Mouse (Mus musculus) embryo, embryonic 10.5 days (tissue): ENCODE data around the gene Mbnl2.
"Not testable (repeated sequence)": the region's sequence is repeated elsewhere in the genome, so short reads cannot be mapped to it uniquely, and the experiment has no call there.

Source experiments
- DNase-seq: peaks from one replicate; pipeline ENCODE4 v3.0.0-alpha.2; 2015; ENCODE audit warnings: low spot score

Gene Mbnl2

GRCm38 (mm10) chr14:120355742-120356440 lies 80.4 kb downstream of the Mbnl2 start:
- no peak for DNase-seq

- no peak for DNase-seq
Measured at GRCm38 (mm10) chr14:120357321-120358070, 82.0 kb downstream of the Mbnl2 start.

DNA sequence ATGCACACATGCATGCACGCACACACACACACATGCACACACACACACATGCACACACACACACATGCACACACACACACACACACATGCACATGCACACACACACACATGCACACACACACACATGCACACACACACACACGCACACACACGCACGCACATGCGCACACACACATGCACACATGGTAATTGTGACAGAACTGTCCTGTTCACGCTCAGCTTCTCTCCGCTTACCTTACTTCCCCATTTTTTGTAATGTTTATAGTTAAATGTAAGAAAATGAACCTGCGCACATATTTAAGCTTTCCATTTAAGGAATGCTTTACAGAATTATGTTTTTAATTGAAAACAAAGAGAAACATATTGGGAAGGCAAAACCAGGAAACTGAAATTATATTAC lies 84.1 kb downstream of the Mbnl2 start:
- not testable (repeated sequence) for DNase-seq

DNA sequence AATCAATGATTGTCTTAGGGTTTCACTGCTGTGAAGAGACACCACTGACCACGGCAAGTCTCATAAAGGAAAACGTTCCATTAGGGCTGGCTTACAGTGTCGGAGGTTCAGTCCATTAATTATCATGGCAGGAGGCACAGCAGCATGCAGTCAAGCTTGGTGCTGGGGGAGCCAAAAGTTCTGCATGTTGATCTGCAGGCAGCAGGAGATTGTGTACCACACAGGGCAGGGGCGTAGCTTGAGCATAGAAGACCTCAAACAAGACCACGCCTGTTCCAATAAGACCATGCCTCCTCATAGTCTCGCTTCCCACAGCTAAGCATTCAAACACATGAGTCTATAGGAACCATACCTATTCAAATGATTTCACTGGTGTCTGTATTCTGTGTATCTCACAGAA lies 85.7 kb downstream of the Mbnl2 start:
- no peak for DNase-seq

DNA sequence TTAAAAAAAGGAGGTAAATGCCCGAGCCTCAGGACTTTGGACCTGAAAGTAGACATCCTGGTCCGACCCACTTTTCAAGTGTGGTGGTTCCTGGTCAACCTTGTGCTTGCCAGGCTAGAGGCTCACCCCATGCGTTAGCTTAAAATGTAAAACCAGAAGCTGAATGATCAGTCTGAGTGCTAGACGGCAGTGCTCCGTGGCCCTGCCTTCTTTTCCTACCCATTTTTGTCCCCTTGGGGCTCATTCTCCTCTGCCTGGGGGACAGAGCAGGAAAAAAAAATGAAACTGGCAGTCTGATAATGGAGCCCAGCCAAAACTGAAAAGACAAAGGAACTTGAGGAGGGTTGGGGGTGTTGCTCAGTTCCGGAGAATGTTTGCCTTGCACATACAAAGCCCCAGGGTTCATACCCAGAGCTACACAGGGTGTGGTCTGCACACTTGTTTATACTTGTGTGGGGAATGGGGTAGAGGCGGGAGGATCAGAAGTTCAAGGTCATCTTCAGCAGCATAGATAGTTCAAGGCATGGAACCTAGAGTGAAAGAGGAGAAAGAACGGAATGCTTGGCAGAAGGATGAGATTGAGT lies 87.0 kb downstream of the Mbnl2 start:
- DNase-seq: no peak

DNA sequence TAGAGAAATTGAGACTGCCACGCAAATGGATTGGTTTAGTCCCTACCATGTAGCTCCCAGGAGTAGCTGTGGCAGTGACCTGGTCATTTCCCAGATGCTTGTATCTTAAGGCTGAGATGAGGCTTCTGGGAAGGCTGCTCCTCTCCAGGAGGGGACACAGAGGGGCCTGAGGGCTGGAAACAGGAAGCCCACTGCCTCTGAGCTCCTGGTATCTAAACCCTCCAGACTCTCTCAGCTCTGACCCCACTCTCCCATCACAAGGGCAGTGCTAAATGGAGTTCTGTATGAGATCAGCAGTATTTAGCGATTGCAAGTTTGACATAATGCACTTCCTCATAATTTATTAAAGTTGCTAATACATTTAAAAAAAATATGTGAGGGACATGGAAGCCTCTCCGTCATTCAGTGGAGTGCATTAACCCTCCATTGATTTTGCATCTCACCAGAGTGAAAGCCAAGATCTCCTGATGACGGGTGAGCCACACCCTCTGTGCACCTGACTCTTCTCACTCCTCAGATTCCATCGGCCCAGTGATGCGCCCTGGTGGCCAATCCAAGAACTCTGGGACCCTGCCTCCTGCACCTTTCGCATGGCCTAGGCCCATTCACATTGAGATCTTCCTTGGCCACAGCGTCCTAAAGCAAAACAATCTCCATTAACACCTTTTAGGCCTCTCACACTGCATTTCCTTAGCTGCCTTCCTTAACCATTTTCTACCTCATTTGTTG lies 87.8 kb downstream of the Mbnl2 start:
- DNase-seq: no peak

DNA sequence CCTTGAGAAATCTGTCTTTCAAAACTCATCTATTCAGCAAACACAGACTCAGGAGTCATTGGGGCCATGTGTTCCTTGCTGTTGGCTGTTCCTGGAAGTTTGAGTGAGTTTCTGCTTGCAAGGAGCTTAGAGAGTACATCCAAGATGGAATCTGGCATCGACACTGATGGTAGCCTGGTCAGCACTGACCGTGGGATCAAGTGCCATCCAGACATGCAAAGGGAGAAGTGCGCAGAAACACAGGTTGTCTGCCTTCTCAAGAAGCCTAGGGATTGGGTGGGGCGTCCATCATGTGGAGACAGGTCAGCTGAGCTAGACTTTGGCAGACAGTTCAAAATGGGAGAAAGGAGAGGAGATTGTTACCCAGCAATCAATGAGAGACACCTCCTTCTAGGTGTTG lies 89.6 kb downstream of the Mbnl2 start:
- no peak for DNase-seq

GRCm38 (mm10) chr14:120366962-120367361 lies 91.5 kb downstream of the Mbnl2 start:
- DNase-seq: no peak

DNA sequence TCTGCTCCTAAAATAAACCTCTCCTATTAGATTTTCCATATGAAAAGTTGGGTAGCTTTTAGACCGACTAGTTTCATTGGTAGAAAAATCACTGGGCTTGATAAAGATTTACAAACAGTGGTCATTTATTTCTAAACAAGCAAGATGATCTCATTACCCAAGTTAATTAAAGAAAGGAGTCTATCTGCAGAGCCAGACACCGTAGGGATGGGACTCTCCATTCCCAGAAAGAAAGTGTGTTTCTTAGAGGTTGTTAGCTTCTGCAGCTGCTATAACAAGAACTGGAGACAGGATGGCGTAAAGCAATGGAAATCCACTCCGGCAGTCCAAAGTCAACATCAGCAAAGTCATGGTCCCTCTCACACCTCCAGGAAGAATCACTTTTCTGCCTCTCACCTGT lies 92.1 kb downstream of the Mbnl2 start:
- no peak for DNase-seq

DNA sequence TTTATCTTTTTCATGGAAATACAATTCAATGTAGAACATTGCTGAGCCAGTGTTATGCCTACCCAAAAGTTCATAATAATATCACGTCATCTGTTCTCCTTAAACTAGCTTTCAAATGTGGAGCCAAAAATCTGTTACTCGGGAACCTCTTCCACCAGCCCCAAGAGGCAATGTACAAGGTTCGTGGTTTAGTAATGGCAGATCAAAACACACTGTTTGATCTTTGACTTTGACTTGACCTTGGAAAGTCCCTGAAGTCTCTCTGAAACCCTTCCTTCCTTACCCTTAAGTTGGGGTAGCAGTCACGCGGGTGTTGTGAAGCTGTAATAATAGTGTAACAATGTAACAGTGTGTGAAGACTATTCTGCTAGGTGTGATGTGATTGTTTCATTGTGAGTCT lies 93.0 kb downstream of the Mbnl2 start:
- DNase-seq: no peak

- no peak for DNase-seq
Measured at GRCm38 (mm10) chr14:120368914-120369391, 93.5 kb downstream of the Mbnl2 start.

- DNase-seq: no peak
Measured at GRCm38 (mm10) chr14:120370044-120370443, 94.6 kb downstream of the Mbnl2 start.

GRCm38 (mm10) chr14:120370631-120371030 lies 95.2 kb downstream of the Mbnl2 start:
- no peak for DNase-seq

- DNase-seq: no peak
Measured at GRCm38 (mm10) chr14:120371174-120371573, 95.7 kb downstream of the Mbnl2 start.

GRCm38 (mm10) chr14:120373026-120374024 lies 97.9 kb downstream of the Mbnl2 start:
- DNase-seq: no peak

DNA sequence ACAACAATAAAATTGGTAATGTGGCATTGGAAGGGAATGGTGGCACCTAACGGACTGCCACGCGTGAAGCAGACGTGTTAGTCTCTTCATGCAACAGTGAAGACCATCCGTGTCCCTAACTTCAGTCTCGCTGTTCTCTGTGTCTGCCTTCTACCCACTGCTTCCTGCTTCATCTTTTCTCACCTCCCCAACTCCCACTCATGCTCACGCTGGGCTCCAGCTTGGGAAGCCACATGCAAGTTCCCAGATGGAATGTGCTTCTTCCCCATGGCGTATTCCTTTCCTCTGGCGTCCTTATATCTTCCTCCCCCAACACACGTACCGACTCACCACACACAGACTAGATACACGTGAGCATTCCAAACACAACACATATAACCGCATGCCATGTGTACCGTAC lies 99.3 kb downstream of the Mbnl2 start:
- DNase-seq: no peak

DNA sequence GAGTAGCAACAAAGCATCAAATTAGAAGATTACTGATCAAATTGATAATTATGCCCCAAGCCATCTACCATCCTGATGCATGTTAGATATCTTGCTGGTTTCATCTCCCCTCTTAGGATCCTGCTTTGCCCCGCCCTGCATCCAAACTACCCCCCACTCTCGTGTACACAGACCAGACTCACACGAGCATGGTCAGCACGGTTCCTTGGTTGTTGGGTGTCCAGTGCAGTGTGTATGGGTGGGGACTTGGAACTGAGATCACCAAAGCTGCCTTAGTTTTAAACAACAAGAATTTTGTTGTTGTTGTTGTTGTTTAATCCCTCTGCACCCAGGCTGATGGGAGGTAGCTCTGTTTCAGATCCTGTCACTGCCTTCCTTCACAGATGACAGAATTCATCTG lies 101.7 kb downstream of the Mbnl2 start:
- DNase-seq: no peak

- no peak for DNase-seq
Measured at GRCm38 (mm10) chr14:120378002-120378401, 102.5 kb downstream of the Mbnl2 start.

- DNase-seq: no peak
Measured at GRCm38 (mm10) chr14:120379716-120380115, 104.2 kb downstream of the Mbnl2 start.

DNA sequence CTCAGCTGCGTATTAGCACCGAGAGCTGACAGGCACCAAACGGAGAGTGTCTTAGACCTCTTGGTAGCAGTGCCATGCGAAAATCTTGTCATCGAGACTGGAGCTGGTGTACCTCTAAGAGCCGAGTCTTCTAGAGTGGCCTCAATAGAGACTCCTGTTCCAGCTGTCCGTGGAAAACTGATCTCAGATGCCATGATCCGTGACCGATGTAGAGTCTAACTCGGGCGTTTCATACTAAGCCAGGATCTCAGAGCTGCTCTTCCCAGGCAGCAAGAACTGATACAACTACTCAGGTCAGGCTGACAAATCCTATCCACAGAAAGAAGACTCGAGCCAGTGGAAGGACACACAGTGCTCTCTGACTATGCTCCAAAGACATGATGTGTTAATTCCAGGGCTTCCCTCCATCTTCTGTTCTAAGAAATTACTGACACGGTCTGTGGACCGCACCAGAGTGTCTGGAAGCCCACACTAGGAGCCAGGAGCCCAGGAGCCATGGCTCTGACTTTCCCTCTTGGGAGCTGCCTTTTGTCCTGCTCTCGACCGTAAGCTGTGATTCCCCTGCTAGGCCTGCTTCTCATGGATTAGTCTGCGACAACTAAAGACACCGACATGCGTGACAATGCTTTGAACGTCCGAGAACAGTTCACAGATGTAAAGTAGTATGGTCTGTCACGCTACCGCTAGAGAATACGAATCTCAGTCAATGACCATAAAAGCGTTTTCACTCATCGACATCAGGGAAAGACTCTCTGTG lies 106.1 kb downstream of the Mbnl2 start:
- no peak for DNase-seq
